Mouse (Mus musculus): Measurements from ENCODE around the gene Cx3cr1. TPM values are rescaled to one million over a fixed set of nuclear protein-coding genes. Genes with fewer than 3 reads are reported as not detected.

Gene Cx3cr1
- under 1 TPM; 0.14 to 0.42 TPM for polyA plus RNA-seq (2017; shearing (Covaris generic))

DNA sequence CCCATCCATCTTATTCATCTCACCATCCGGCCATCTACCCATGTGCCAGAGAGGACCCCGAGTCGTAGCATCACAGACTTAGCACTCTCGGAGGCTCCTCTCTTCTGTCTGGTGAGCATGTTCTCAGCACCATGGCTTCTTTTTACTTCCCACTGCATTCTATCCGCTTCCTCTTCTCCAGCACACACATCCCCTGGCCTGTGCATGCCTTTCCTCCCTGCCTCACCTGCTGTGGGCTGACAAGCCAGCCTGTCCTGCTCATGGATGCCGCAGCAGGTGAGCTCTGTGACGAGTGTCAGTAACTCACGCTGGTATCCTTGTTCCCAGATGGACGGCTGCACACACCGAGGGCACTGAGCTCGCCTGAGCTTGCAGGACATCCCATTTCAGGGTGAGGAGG lies at the start of gene Cx3cr1:
TSS of gene Cx3cr1 (minus strand) at position 101 of the 400 bp plus-strand sequence.

DNA sequence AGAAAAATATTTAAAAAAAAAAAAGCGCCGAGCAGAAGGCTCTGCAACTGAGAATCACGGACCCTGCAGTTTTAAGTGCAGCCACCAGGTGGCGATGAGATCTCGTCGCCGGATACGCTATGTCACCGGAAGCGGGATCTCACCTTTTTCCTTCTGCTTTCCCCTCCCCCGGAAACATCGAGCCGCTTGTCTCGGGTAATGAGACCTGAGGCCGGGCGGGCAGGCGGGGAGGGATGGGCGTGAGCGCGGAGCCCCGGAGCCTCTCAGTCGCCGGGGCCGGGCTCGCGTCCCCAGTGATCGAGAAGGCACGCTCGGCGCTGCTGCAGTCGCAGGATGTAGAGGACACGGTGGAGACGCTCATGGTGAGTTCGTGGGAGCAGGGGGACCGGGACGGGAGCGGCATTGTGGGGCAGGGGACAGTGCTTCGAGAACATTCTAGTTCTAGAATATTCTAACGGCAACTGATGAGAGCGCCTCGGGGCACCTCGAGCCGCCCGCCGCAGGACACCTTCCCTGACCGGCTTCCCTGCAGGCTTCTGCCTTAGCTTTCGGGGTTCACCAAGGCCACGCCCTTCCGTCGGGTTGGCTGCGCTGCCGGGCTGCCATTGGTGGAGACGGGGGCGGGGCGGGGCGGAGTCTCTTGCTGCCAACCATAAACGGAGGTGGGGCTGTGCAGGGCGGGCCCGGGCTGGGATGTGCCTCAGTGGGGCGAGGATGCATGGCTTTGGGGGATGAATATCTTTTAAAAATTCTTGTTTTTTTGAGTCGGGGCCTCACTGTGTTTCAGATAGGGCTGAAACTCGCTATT lies 40.7 kb upstream of the Cx3cr1 start, which contains the start of gene Slc25a38:
TSS of gene Slc25a38 (plus strand) at position 164 of the 808 bp plus-strand sequence.

DNA sequence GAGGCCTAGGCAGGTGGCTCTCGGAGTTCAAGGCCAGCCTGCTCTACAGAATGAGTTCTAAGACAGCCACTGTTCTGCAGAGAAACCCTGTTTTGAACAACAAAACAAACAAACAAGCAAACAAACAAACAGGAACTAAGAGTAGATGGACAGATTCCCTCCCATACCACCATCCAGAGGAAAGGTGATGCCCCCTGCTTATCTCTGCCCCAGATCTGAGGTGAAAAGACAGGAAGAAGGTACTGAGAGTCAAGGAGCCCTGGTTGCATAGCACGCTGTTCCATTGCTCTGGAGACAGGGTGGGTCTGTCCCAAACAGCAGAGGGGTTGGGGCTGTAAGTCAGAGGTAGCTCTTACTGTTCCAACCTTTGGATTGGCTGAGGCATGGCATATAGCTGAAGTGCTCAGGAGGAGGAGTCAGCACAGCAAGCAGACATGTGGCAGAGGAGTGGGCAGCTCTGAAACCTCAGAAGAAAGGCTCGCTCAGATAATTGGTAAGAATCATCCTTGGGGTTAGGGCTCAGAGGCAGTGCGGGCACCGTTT lies 22.1 kb upstream of the Cx3cr1 start, which contains the start of gene Ccr8:
TSS of gene Ccr8 (plus strand) at position 419 of the 543 bp plus-strand sequence.

DNA sequence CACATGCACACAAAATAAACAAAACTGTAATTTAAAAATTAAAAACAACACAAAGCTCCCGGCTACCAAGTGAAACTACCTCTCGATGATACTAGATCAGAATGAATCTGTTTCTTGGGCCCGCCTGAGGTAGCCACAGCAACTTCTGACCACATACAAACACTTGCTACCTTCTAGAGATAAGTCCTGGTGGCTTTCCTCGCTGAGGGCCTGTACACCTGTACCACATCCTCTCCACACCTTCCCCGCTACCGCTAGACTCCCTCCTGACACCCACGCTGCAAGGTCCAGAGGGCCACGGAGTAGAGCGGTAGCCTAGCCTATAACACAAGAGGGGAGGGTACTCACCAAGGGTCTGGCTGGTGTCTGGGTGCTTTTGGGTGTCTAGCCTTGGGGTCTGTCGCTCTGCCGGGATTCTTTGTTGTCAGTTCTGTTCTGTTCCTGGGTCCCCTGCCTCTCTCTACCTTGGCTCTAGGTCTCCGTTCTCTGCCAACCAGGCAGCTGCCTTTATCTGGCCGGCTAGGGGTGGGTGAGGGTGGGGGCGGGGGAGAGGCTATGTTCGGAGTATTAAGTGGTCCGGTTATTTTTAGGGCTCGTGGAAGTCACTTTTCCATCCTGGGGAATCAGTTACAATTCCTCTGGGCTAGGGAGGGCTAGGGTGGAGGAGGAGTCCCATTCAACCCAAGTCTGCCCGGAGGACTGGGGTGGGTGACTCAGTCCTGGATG lies 46.4 kb downstream of the Cx3cr1 start, which contains the start of gene Xirp1:
TSS of gene Xirp1 (minus strand) at position 513 of the 726 bp plus-strand sequence.

DNA sequence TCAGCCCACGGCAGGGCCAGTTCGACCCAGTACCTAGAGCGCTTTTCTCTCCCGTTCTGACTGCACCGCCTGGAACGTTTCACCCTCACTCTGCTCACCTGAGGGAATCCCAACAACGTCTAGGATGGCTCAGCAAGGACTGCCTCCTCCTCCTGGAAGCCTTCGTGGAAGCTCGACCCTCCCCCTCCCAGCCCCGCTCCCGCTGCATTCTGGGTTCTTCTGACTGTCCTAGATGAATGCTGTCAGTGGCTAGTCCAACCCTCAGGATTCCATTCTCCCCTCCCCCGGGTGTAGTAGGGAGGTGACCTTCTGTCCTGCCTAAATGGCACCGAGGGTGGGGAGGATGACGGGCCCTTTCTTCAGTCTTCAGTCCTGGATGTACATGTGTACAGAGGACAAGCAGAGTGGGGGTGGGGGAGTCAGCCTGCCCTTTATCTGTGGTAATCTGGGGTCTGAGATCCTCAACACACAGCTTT lies 85.1 kb downstream of the Cx3cr1 start, which contains the start of gene Csrnp1:
TSS of gene Csrnp1 (minus strand) at position 123 of the 476 bp plus-strand sequence.

DNA sequence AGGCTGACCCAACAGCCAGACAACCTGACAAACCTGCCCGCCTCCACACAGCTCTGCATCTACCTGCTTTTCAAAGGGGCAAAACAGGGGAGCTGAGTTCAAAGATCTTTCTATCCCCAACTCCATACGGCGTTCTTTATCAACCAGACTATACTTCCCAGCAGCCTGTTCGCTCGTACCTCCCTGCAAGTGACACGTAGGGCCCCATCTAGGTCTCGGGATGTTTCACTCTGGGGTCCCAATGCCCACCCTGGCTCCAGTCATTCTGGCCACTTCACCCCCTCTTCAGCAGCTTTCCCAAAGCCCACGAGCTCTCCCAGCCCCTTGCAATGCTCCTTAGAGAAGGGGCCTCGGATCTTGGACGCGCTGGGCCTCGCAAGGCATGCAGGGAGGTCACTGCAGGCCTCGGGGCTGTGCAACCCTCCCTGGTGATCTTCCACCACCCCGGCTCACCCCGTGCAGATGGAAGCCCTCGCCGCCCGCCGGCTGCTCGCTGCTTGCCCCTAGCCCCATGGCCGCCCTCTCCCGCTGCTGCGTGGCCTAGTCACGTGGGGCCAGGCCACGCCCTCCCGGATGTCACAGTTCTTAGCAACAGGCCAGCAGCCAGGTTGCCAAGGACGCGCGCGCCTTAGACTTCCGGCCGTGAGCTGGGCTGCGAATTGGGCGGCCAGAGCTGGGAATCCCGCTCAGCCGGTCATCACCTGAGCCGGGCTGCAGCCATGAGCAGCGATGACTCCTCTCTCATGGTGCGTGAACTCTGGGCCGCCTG lies 132.5 kb downstream of the Cx3cr1 start, which contains the start of the genes Gorasp1 and Ttc21a:
TSS of gene Gorasp1 (minus strand) at position 561 of the 769 bp plus-strand sequence.
TSS of gene Ttc21a (plus strand) at position 602 of the 769 bp plus-strand sequence.

DNA sequence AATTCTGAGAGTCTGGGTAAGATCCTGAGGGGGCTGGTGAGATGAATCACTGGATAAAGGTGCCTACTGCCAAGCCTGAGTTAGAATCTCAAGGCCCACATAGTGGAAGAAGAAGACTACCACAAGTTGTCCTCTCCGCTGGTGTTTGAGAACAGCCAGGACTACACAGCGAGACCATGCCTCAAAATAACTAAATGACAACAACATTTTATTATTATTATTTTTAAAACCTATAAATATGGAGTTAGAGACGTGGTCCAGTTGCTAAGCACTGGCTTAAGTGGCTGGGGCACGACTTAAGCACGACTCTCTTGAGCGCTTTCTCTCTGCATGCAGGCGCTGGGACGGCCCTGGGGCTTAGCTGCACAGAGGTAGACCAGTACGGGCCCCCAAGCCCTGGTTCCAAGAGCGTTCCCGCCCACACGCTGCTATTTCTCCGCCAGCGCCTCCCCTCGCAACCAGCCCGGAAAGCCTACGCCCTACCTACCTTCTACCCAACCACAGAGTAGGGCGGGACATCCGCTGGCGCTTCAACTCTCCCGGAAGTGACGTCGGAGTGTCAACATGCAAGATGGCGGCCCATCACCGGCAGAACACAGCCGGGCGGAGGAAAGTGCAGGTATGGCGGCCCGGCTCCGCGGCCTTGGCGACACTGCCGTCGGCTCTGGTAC lies 175.2 kb downstream of the Cx3cr1 start, which contains the start of gene Wdr48:
TSS of gene Wdr48 (plus strand) at position 540 of the 671 bp plus-strand sequence.

Other genes starting within 250 kb of the Cx3cr1 start
- under 1 TPM; 0.15 to 0.69 TPM for gene Scn11a, start 244.4 kb downstream of the Cx3cr1 start, polyA plus RNA-seq (2017; shearing (Covaris generic))
- 10 to 100 TPM; 45.5 to 52.8 TPM for gene Wdr48, start 175.0 kb downstream of the Cx3cr1 start, polyA plus RNA-seq (2017; shearing (Covaris generic))
- gene Gorasp1, start 132.3 kb downstream of the Cx3cr1 start, polyA plus RNA-seq (2017; shearing (Covaris generic)): 10 to 100 TPM in 1 of 2 experiments, 1 to 10 TPM in 1; 6.1 to 10.3 TPM
- under 1 TPM in 1 of 2 experiments, not detected in 1; 0.08 TPM for gene Ttc21a, start 132.3 kb downstream of the Cx3cr1 start, polyA plus RNA-seq (2017; shearing (Covaris generic))
- gene Csrnp1, start 85.2 kb downstream of the Cx3cr1 start, polyA plus RNA-seq (2017; shearing (Covaris generic)): 10 to 100 TPM; 57.4 to 66.5 TPM
- gene Xirp1, start 46.3 kb downstream of the Cx3cr1 start, polyA plus RNA-seq (2017; shearing (Covaris generic)): under 1 TPM in 1 of 2 experiments, not detected in 1; 0.34 TPM
- 100 to 1,000 TPM in 1 of 2 experiments, 10 to 100 TPM in 1; 72.1 to 138 TPM for gene Ccr8, start 22.2 kb upstream of the Cx3cr1 start, polyA plus RNA-seq (2017; shearing (Covaris generic))
- gene Slc25a38, start 40.5 kb upstream of the Cx3cr1 start, polyA plus RNA-seq (2017; shearing (Covaris generic)): 10 to 100 TPM; 38.4 to 49.7 TPM
- gene Rpsa, start 57.8 kb upstream of the Cx3cr1 start, polyA plus RNA-seq (2017; shearing (Covaris generic)): 1,000 to 10,000 TPM; 1,386 to 2,021 TPM
- under 1 TPM in 1 of 2 experiments, not detected in 1; 0.75 TPM for gene Mobp, start 79.8 kb upstream of the Cx3cr1 start, polyA plus RNA-seq (2017; shearing (Covaris generic))
- gene Myrip, start 231.6 kb upstream of the Cx3cr1 start, polyA plus RNA-seq (2017; shearing (Covaris generic)): not detected